Mouse (Mus musculus) mature B cell (primary cell): Measurements from ENCODE around the gene Npff.

Experiments
- in situ Hi-C: fragments of 300-500 bp; cut with MboI; formaldehyde crosslinking; loops from 2 replicates; pipeline ENCODE4 v1.14.3; 2019

Gene Npff

DNA sequence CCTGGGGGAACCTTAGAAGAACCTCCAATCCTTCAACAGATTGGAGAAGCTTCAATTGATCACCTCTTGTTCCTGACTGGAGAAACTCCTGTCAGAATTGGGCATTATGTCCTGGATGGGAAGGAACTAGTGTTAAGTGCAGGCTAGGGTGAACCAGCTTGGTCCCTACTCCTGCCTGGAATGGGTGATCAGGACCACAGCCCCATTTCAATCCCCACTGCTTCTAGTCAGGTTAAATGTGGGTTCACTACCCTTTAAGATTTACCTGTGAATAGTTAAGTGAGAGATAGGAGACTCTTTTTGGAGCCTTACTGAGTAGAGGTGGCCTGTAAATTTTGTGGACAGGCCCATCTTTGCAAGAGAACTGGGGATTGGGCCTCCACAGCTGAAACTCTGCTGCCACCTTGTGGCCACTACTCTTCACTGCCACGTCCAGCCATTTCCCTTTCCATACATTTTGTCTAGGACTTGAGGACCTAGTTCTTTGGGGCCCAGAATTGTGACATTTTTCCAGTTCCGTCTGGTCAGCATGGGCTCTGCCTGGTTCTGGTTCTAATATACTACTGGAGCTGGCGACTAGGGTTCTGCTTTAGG, at the start of gene Npff:
Gene Npff (minus strand): TSS at position 51 of the 594 bp plus-strand sequence.
- in situ Hi-C loops = loop anchor here (5.0 kb wide), 1 partner anchor 63 kb away; no protein-coding TSS in a partner anchor

DNA sequence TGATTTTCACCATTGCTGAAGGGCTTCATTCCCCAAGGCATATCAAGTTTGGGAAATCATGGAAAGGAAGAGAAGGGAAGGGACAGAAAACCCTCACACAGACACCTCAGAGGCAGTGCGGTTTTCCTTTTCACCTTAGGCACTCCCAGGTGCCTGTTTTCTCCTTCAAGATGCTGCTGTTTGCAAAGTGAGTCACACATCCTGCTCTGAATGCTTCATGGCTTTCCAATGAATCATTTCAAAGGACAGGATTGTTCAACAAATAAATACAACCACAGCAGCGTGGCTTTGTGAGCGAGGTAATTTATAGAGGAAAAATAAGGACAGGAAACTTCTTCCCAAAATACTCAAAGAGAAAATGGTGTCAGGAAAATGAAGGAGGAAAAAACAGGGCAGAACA, 47.3 kb upstream of the Npff start:
- in situ Hi-C loops = no loop called here

DNA sequence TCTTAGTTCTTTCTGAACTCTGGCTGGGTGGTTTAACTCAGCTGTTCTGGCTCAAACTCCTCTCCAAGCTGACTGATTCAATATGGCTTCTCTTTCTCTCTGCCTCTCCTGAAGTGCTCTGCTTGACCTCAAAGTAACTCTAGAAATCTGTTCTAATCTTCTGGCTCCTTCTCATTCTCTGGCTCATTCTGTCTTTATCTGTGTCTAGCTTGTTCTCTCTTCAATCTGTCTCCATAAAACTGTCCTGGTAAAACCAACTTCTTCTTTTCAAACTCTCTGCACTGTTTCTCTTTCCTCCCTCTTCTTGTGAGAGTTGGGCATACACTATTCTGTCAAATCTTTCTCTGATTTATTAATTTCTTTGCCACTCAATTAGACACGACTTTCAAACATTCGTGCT, 43.1 kb upstream of the Npff start:
- in situ Hi-C loops = no loop called here

DNA sequence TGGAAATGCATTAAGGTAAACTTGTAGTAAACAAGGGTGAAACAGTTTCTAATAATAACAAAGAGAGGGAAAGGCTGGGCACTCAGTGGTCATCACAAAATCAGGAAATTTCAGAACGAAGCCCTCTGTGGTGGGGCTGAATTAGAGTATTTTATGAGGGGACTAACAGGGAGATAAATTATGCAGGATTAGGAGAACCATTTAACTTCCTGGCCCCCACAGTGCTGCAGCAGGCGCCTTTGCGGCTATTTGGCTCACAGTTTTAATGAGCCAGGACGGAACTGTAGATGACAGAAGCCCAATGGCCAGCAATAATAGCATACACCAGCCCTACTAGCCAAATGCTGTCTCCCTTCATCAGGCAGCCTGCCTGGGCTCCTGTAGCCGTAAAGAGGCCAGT, 38.9 kb upstream of the Npff start:
- in situ Hi-C loops = no loop called here

DNA sequence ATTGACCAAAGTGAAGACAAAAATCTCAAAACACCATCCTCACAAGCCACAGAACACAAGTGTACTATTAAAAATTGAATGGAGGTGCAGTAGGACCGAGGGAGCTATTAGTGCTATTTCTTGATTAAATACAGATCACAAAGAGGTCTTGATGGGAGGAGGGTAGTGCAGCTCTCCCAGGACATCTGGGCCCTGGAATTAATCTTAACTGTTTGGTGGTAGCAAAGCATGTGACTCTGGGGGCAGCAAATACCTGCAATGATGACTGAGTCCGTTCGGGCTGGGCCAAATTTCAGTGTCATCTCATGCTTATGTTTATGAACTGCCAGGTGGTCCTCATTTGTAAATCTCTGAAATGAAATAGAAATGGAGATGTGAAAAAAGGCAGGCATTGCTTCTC, 38.3 kb upstream of the Npff start:
- in situ Hi-C loops = no loop called here

DNA sequence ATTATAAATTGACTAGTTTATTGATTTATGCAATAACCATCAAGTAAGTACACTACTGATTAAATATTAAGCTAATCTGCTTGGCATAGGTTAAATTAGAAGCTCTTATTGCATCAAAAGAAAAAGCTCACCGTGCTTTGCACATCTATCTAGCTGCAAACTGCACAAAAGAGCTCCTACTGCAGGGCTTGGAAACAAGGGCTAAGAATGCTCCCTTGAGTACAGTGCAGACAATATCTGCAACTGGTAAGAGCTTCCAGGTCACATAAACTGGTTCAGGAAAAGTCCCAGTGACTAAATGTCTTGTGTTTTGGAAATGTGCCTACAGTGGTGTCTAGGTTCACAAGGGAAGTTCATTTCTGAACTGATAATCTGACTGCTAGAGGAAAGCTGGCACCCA, 37.7 kb upstream of the Npff start:
- in situ Hi-C loops = no loop called here

DNA sequence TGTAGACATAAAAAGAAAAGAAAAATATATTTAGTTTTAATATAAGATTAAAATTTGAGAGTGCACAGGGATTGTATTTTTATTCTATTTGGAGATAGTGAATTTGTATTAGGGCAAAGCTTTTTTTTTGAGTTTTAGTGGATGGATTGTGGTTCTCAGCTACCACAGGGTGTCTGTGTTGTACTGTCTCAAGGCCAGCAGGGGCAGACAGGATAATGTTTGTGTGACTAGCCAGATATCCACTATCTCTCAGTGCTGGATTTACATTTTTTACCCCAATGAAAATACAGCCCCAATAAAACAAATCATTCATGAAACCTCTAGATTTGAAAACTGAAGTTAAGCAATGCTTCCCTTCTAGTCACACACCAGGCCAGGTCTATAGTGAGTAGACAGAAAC, 32.8 kb upstream of the Npff start:
- in situ Hi-C loops = no loop called here

DNA sequence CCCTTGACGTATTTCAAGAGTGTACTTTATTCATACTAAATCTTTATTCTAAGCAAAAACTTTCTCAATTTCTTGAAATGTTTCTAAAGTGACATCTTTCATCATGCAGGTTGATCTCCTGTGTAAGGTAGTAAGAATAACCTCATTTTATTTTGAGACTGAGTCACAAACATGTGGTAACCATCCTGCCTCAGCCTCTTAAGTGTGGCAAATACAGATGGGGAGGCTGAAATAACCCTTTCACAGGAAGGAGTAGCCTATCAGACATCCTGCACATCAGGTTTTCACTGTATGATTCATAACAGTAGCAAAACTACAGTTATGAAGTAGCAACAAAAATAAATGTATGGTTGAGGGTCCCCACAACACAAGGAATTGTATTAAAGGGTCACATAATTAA, 30.8 kb upstream of the Npff start:
- in situ Hi-C loops = no loop called here

DNA sequence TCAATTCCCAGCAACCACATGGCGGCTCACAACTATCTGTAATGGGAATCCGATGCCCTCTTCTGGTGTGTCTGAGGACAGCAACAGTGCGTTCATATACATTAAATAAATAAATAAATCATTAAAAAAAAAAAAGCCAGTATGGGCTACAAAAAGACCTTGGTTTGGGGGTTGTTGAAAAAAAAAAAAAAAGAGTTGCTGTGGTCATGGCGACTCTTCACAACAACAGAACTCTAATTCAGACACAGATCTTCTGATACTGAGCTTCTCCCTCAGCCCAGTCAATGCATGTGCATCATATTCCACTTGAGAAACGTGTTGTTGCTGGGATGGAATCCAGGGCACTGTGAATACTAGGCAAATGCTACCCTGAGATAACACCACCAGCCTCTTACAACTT, 27.9 kb upstream of the Npff start:
- in situ Hi-C loops = no loop called here

DNA sequence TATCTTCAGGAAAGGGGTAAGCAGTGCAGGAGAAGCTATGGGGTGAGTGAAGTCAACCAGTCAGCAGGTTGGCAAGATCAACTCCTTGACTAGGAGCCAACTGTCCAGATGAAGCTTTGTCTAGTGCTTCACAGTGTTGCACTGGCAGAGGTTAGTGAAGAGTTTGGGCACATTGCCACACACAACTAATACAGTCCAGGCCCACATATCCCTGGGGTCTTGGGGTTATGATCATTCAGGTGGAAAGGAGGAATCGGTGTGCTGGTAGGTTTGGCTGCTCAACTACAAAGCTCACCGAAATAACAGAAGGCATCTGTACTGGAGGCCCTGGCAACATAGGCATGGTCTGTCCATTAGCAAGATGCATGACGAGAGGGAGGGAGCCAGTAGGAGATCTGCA, 22.7 kb upstream of the Npff start:
- in situ Hi-C loops = no loop called here

DNA sequence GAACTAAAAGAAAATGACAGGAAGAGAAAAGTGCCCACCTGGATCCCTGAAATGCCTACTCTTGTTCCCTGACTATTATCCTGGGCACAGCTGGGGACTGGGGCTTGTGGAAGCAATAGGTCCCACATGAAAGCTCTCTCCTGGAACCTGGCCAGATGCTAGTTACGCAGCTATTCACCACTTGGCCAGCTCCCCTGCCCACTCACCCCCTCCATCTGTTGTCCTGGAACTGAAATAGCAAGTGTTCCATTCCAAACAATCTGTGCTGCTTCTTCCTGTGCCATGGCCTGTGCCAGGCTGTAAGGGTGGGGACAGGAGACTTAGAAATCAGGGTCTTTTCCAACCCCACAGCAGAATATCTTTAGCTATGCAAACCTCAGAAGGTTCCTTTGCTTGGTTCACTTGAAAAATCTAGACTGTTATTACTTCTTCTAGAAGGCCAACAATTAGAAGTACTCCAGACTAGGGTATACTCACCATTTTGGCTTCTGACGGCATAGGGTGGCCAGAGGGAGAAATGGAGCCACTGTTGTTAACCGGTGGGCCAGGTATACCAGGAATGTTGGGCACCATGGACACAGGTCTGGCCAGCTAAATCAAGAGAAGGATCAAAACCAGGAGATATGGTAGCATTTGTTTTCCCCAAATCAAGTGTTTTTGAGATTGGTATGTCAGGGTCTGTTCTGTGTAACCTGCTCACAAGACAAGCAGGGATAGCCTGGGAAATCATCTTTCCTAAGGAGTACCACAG, 22.1 kb upstream of the Npff start:
- in situ Hi-C loops = no loop called here

DNA sequence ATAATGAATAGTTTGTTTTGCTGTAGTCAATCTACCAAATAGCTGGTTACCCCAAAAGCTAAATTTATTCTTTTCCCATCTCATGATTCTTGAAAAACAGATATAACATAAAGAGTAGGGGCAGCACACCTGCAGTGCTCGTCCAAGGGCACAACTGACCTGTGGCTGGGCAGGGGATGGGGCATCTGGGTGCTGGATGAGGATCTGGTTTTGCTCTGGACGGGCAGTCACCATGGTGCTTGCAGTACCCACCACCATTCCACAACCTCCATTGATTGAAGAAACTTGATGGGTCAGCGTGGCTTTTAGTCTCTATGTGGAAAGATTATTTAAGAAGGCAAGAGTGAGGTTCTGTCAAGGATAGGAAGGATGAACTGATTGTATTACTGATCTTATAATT, 21.5 kb upstream of the Npff start:
- in situ Hi-C loops = no loop called here

DNA sequence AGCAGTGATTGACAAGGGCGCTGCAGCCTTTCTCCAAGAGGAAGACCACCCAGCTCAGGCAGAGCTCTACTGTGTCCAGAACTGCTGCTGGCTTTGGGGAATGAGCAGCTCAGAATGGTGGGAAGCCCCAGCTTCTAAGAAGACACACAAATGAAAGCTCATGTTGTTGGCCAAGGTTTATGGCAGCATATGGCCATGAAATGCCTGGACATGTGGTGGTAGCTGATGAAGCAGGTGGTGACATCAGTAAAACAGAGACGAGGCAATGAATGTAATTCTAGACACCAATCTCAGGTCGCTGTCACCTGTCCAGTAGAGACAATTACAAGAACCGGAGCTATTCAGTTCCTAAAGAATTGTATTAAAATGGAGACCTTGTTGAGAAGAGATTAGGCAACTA, 20.1 kb upstream of the Npff start:
- in situ Hi-C loops = no loop called here

DNA sequence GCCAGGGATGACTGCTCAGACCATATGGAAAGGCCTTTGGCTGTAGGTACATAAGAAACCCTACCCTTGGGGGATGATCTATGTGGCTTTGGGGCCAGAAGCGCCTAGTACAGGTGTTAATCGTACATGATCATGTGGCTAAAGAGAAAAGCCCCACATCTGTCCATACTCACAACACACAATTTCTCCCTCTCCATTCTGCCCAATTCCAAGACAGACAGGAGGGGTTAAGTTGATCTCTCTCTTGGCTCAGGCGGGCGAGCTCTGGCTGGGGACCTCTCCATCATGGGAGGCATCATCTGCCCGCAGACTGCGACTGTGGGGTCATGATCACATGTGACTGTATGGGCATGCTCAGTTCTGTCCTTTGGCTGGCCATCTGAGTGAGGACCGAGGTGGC, 9.2 kb upstream of the Npff start:
- in situ Hi-C loops = no loop called here

DNA sequence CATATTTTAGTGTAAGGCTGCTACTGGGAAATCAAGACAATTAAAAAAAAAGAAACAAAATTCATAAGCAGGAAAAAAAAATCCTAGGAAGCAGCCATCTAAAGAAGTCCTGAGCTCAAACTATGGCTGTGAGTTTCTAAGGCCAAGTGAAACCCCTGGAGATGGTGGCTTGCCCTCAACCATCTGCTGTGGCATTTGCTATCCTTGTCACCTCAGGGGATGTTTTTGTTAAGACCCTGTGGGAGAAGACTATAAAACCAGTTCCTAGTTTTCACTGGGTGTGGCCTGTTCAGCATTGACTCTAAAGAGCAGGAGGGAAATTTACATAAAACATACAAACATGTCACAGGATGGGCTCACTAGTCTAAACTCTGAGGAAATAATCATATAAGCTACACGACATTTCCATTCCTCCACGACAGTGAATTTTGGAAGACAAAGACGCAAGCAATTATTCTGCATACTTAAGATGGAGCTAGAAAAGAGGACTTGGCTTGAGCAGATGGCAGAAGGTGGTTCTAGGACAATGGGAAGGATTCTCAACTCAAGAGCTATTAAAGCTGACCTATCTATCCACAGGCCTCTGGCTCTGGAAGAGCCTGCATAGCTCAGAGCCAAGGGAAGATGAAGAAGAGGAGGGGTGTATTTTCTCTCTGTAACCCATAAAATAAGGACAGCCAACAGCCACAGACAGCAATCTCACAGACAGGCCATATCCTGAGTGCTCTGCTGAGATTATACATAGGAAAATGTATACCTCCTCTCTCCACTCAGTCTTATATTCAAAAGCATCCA, 7.6 kb upstream of the Npff start:
- in situ Hi-C loops = no loop called here

DNA sequence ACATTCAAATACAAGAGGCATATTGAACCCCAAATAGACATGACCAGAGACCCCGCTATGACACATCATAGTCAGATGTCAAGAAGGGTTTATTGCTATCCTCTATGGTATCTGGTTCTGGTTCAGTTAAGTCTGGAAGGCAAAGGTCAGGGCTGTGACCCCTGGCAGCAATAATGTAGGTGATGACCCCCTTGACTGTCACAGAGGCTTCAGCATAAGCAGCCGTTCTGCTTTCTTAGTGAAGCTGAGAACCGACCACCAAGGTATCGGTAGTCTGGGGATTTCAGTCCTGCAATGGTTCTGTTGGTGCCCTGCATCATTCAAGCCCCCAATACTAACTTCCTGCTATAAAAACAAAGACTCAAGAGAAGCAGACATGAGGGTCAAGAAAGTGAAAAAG, 6.8 kb upstream of the Npff start:
- in situ Hi-C loops = no loop called here

DNA sequence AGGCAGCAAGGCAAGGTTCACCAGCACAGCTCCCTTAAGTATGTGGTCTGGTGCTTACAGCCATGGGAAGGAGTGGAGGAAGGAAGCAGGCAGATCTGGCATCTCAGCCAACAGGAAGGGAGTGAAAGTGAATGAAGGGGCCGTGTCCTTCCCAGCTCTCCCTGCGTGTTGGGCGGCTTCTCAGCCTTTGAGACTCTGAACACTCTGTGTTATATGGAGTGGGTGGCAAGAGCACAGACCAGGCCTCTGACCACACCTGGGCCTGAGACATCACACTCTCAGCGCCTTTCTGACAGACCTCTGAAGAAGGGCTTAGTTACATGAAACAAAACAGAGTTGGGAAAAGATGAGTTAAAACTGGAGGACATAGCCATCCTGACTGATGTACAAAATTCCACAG, 5.8 kb upstream of the Npff start:
- in situ Hi-C loops = no loop called here

DNA sequence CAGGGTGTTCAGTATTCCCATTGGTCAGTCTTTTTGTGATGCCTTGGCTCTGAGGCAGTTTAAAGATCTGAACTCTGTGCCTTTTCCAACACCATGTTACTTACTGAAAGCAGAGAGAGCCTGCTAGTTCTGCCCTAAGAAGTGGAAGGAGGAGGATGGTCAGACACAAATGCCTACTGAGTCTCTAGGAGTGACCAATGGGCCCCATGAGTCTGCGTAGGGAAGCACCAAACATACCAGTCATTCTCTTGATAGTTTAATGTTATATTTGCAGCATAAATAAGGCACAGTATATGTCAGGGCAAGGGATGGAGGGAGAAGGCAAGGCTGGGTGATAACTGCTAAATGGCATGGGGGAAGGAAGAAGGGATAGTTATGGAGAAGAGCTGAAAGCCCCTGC, 3.7 kb upstream of the Npff start:
- in situ Hi-C loops = loop anchor here (5.0 kb wide), 1 partner anchor 66 kb away; no protein-coding TSS in a partner anchor

DNA sequence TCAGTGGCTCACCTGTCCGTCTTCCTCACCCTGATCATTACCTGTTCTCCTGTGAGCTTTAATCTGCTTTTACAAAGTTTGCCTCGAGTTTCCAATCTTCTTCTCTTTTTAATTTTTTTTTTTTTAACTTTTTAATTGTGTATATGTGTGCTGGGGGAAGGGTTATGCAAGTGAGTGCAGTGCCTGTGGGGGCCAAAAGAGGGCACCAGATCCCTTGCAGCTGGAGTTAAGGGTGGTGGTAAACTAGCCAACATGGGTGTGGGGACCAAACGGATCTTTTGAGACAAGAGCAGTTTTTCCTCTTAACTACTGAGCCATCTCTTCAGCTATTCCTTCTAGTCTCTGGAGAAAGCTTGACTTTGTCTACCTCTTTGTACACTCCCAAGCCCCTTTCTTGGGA, 3.2 kb upstream of the Npff start:
- in situ Hi-C loops = loop anchor here (5.0 kb wide), 1 partner anchor 66 kb away; no protein-coding TSS in a partner anchor

DNA sequence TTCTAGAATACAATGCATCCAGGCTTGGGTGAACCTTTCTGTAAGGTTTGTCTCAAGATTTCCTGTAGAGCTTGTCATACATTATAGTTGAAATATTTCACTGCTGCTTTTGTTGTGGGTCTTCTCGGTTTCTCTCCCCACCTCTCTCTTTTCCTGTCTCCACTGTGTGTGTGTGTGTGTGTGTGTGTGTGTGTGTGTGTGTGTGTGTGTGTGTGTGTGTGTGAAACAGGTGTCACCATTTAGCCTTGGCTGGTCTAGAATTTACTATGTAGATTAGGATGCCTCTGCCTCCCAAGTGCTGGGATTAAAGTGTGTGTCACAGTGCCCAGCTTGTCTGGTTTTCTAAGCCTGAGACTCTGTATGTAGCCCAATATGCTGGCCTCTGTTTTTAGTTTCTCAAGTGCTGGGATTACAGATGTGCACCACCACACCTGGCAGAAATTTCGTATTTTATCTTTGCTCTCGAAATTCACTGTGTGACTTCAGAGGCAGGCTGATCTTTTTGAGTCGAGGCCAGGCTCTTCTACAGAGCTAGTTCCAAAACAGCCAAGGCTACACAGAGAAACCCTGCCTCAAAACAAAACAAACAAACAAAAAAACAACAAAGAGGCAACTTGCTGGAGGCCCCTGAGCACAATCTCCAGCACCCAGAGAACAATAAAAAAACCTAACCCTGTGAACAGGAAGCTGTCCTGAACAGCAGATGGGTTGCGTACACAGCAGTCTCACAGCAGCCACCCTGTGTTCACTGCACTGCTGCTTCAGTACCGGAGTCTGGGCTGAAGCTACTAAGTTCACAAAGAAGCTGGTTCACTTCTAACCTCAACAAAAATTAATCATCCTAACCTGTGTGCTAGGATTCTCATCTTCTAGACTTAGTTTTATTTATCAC, 1.6 kb upstream of the Npff start:
- in situ Hi-C loops = loop anchor here (5.0 kb wide), 1 partner anchor 64 kb away; no protein-coding TSS in a partner anchor

DNA sequence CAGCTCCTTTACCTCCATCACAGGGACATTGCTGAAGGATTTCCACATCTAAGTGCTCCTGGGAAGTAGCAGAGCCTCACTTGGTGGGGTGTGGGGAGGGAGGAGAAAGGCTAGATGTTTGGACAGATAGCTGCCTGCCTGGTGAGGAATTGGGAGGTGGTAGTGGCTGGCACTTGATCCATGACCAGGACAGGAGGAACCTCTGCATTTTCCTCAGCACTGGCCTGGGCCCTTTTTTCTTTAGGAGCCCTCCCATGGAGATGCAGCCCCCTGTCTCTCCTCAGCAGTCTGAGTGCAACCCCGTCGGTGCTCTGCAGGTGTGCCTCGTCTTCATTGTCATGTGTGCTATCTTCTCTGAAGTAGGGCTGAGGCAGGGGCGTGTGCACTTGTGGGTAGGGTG, 3.3 kb downstream of the Npff start:
- in situ Hi-C loops = no loop called here

DNA sequence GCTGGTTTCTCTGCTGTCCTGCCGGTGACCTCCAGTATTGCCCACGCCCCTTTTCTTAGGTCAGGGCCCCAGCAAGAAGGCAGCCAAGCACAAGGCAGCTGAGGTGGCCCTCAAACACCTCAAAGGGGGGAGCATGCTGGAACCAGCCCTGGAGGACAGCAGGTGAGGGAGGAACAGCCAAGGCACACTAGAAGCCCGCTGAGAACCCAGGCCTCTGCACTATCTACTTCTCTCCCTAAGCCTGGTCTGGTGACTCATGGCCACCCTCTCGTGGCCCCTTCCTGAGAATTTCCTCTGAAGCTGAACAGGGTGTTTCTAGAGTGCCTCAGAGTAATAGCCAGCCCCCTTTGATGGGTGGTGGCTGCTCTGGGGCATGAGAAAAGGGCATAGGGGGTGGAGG, 4.3 kb downstream of the Npff start:
- in situ Hi-C loops = no loop called here
